Mouse (Mus musculus) gonadal fat pad, adult 2 months (tissue): Measurements from ENCODE around the gene 2200002D01Rik. TPM values are rescaled to one million over a fixed set of nuclear protein-coding genes. Genes with fewer than 3 reads are reported as not detected.

Source experiments
- polyA plus RNA-seq: library from polyadenylated mRNA; depleted of rRNA; stranded (reverse); fragments of >200 nt; gene quantifications from 2 replicates; pipeline ENCODE4 v1.2.3, GENCODE M21; 2012; rRNA removed

The 2200002D01Rik gene
- polyA plus RNA-seq, 1 experiment = 2.1 TPM

Other genes with a start within 250 kb of the 2200002D01Rik start
- gene Ryr1, start 123.3 kb downstream of the 2200002D01Rik start, polyA plus RNA-seq = 0.16 and 0.32 TPM in 2 replicates
- 4.7 and 7.6 TPM in 2 replicates for gene Rasgrp4, start 113.6 kb downstream of the 2200002D01Rik start, polyA plus RNA-seq
- 27.6 and 28.2 TPM in 2 replicates for gene Fam98c, start 92.2 kb downstream of the 2200002D01Rik start, polyA plus RNA-seq
- 1.8 and 2.3 TPM in 2 replicates for gene Ggn, start 78.3 kb downstream of the 2200002D01Rik start, polyA plus RNA-seq
- 3.6 and 4.1 TPM in 2 replicates for gene Spred3, start 78.1 kb downstream of the 2200002D01Rik start, polyA plus RNA-seq
- 200 and 214 TPM in 2 replicates for gene Psmd8, start 67.8 kb downstream of the 2200002D01Rik start, polyA plus RNA-seq
- 5.9 and 7.1 TPM in 2 replicates for gene Catsperg1, start 34.4 kb downstream of the 2200002D01Rik start, polyA plus RNA-seq
- gene Kcnk6, start 16.0 kb downstream of the 2200002D01Rik start, polyA plus RNA-seq = 7.4 and 8.2 TPM in 2 replicates
- gene Yif1b, start 10.1 kb downstream of the 2200002D01Rik start, polyA plus RNA-seq = 156 and 161 TPM in 2 replicates
- gene Spint2, start 33.4 kb upstream of the 2200002D01Rik start, polyA plus RNA-seq = 453 and 777 TPM in 2 replicates
- 21.3 and 30.8 TPM in 2 replicates for gene Ppp1r14a, start 40.8 kb upstream of the 2200002D01Rik start, polyA plus RNA-seq
- gene Dpf1, start 55.5 kb upstream of the 2200002D01Rik start, polyA plus RNA-seq = 2.2 and 2.8 TPM in 2 replicates